Mouse (Mus musculus): ENCODE results near the gene Btn2a2.

Gene Btn2a2

GRCm38 (mm10) chr13:23523976-23524375 is 35.3 kb upstream of the Btn2a2 start:
- DNase-seq (ENCODE audit: extremely low read depth, low read depth, low spot score), result no peak

DNA sequence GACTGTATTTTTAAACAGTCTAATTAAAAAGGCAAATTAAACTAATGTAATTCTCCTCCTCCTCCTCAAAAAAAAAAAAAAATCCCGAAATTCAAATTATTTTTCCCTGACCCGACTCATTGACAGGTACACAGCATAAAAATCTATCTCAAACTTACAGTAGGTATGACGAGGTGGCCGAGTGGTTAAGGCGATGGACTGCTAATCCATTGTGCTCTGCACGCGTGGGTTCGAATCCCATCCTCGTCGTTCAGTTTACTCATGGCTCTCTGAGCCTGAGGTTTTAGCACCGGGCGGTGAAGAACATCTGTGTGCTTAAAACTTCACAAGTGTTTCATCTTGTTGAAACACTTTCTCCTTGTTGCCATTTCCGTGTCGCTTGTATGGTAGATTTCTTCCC is 33.0 kb upstream of the Btn2a2 start:
- DNase-seq (ENCODE audit: extremely low read depth, low read depth, low spot score), result no peak

DNA sequence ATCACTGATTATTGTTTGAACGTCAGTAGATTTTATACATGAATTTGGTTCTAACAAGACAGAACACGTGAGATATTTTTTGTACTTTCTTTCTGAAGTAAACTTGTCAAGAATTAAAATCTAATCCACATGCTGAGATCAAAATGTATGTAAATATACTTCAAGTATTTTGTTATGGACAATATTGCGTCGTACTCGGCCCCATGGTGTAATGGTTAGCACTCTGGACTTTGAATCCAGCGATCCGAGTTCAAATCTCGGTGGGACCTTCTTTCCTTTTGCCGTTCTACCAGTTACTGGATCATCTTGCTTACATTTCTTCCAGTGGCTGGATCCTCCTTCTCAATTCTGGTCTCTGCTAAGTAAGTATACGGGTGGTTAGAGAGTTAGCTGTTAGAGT is 30.8 kb upstream of the Btn2a2 start:
- DNase-seq (ENCODE audit: extremely low read depth, low read depth, low spot score), result no peak

DNA sequence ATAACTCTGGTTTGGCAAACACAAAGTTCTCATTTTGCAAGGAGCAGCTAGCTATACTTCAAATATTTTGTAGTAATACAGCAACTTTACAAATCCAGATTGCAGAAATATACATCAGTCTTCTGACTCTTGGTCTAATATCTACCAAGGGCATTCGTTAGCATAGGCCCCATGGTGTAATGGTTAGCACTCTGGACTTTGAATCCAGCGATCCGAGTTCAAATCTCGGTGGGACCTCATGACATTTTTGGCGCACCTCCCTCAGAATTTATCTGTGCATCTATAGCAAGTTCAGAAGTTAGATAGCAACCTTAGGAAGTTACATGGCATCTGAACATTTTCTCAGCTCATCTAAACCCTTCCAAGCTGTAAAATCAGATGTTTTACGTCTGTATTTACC is 30.2 kb upstream of the Btn2a2 start:
- no peak for DNase-seq (ENCODE audit: extremely low read depth, low read depth, low spot score)

- DNase-seq (ENCODE audit: extremely low read depth, low read depth, low spot score), result no peak
Observed at GRCm38 (mm10) chr13:23518295-23518603, 29.6 kb upstream of the Btn2a2 start.

GRCm38 (mm10) chr13:23517603-23518294 is 29.1 kb upstream of the Btn2a2 start:
- no peak for DNase-seq (ENCODE audit: extremely low read depth, low read depth, low spot score)

DNA sequence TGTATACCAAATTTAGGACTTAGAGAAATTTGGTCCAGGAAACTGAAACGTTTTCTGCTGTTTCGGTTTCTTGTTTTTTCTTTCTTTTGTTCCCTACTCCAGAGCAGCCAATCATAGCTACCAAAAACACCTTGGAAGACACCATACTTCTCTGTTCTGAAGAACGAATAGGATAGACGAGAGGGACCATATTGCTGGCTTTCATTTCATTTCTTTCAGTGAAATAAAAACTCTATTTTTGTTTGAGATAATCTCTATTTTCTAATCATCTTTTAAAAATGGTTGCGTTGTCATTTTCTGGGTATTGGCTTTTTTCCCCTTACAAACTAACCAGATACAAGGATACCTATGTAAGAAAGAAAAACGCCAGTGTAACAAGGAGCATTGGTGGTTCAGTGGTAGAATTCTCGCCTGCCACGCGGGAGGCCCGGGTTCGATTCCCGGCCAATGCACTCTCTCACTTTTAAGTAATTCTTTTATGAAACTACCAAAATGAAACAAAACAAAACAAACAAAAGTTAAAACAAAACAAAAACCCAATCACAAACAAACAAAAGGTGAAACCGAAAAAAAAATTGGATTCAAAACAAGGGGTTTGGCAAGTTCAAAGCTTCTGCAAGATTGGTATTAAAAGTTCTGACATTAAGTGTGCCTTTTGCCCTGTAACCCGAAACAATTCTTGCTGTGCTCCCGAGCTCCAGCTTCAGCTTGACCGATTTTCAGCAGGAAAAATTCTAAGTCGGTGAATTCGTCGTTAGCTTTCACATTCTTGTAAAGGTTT is 28.4 kb upstream of the Btn2a2 start:
- no peak for DNase-seq (ENCODE audit: extremely low read depth, low read depth, low spot score)

DNA sequence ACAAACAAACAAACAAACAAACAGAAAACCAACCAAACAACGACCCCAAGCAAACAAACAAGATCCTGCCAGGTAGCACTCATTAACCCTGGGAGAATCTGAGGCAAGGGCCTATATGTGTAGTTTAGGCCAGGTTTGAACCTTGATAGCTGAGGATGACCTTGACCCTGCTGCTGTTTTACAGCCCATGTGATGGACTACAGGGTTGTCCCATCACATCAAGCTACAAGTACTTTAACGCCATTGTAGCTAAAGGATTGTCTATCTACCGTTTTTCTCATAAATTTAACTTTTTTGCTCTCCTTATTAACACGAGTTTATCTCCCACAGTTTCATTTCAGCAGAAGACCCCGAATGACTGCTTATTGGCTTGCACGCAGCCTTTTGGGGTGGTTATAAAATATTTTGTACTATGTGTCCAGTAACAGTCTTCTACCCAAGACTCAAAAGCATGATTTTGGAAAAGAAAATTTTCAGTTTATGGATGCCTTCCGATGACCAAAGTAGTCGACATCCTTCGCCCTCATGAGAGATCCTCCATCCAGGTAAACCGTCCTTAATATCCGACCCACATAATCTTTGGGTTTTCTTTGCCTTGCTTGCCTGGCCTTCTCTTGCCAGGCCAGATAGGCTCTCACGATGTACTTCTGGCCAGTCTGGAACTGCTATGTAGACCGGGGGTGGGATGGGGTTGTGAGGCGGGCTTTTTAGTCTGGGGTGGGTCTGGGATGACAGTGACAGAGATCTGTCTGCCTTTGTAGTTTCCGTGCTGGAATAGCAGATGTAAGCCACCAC is 27.4 kb upstream of the Btn2a2 start:
- no peak for DNase-seq (ENCODE audit: extremely low read depth, low read depth, low spot score)

DNA sequence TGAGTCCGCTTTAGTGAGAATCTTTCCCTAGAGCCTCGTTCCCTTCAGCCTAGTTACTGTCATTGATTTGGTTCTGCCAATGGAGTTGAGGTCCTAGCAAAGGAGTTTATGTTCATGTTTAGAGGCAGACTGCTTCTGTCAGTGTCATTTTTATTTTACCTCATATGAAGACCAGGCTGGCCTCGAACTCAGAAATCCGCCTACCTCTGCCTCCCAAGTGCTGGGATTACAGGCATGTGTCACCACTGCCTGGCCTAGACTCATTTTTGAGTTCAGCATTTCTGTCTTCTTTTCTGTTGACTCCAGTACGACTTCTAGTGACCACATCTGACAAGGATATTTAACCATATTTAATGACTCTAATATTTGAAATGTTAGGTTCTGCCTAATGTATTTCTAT is 26.6 kb upstream of the Btn2a2 start:
- DNase-seq (ENCODE audit: extremely low read depth, low read depth, low spot score), result no peak

- DNase-seq (ENCODE audit: extremely low read depth, low read depth, low spot score), result no peak
Observed at GRCm38 (mm10) chr13:23513517-23513916, 24.9 kb upstream of the Btn2a2 start.

DNA sequence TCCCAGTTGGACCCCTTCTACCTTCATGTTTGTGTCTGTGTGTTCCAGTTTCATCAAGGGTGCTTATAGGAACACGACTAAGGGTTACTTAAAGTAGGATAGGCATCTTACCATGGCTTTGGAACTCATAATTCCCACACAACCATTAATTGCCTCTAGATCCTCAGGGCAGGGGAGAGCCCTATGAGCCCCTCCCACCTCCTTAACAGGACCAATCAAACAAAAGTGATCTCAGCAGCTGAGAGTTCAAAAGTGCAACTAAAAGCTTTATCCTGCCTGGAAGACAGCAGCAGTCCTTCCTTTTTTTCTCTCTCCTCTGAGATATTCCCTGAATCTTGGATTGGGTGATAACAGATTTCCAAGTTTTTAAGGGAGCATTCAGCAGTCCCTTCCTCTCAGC is 21.5 kb upstream of the Btn2a2 start:
- no peak for DNase-seq (ENCODE audit: extremely low read depth, low read depth, low spot score)

GRCm38 (mm10) chr13:23506819-23507515 is 18.3 kb upstream of the Btn2a2 start:
- no peak for DNase-seq (ENCODE audit: extremely low read depth, low read depth, low spot score)

- no peak for DNase-seq (ENCODE audit: extremely low read depth, low read depth, low spot score)
Observed at GRCm38 (mm10) chr13:23506351-23506750, 17.7 kb upstream of the Btn2a2 start.

DNA sequence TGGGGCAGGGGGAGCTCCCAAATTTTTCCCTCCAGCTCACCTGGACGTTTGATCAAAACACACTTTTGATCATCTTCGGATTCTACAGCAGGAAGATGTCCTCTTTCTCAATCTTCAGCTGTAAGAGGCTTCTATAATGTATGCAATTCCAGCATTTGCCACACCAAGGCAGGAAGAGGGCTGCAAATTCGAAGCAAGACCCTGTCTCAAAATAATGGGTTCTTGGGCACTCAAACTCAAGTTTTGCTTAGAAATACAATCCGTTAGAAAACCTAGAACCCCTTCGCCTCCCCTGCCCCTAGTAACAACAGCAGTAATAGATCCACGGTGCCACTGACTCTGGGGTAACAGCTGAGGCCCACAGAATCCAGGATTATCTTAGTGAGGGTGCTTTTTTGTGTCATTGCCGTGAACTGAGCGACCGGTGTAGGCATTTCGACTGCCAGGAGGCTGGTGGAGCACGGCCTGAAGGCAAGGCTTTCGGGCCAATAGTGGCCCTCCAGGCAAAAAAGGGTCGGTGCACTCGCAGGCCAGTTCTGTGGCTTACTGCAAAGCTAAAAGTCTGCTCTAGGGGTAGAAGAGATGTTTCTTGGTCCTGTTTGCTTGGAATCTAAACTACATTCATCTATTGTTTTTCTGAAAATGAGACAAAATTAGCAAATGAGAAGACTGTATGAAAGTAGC is 17.1 kb upstream of the Btn2a2 start:
- DNase-seq (ENCODE audit: extremely low read depth, low read depth, low spot score), result no peak

GRCm38 (mm10) chr13:23503797-23504196 is 15.1 kb upstream of the Btn2a2 start:
- no peak for DNase-seq (ENCODE audit: extremely low read depth, low read depth, low spot score)

DNA sequence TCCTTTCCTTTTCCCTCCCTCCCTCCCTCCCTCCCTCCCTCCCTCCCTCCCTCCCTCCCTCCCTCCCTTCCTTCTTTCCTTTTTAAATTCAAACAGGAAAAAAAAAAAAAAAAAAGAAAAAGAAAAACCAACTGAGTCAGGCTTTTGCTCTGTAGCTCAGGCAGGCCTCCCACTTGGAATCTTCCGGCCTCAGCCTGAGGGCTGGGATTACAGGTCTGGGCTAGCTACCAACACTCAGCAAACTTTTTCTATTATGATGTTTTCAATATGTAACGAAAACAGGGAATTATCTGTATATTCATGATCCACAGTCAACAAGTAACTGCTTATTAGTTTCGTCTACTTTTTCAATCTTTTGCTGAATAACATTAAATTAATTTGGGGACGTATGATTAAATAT is 14.3 kb upstream of the Btn2a2 start:
- no peak for DNase-seq (ENCODE audit: extremely low read depth, low read depth, low spot score)

- DNase-seq (ENCODE audit: extremely low read depth, low read depth, low spot score), result no peak
Observed at GRCm38 (mm10) chr13:23502031-23502567, 13.4 kb upstream of the Btn2a2 start.

- DNase-seq (ENCODE audit: extremely low read depth, low read depth, low spot score), result no peak
Observed at GRCm38 (mm10) chr13:23501511-23501910, 12.9 kb upstream of the Btn2a2 start.

- no peak for DNase-seq (ENCODE audit: extremely low read depth, low read depth, low spot score)
Observed at GRCm38 (mm10) chr13:23500424-23501200, 12.0 kb upstream of the Btn2a2 start.

GRCm38 (mm10) chr13:23499943-23500342 is 11.3 kb upstream of the Btn2a2 start:
- no peak for DNase-seq (ENCODE audit: extremely low read depth, low read depth, low spot score)

Data from fat pad, adult 2 months (tissue).